Mouse (Mus musculus) layer of hippocampus, adult 18-20 months (tissue): ENCODE measurements around the gene Pald1. TPM values are rescaled to one million over a fixed set of nuclear protein-coding genes. Genes with fewer than 3 reads are reported as not detected.

Experiments used
- DNase-seq, 2 experiments: peaks; one replicate each; pipeline ENCODE4 v3.0.0; 2022; ENCODE audit warnings: low spot score in 2 of 2
- total RNA-seq, 2 experiments: library from RNA; stranded (reverse); gene quantifications; 2 replicates each; pipeline ENCODE4 v1.2.3; 2021

Gene Pald1
- total RNA-seq, 2 experiments from 2014 or later = 10.8 to 11.4 TPM

DNA sequence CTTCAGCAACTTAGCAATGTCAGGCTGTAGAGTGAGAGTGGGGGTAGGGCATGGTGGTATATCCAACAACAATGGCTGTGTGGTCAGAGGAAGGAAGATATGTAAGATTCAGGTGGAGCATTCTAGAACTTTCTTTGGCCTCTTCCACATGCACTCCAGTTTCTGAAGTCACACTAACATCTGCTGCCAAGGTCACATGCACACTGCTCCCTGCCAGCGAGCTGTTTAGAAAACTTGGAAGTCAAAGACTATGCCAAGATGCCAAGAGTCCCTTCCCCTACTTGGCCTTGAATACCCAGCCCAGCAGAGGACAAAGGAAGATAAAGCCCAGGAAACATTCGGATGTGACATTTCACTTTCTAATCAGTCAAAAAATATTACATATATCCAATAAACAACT lies 19.6 kb upstream of the Pald1 start:
- no peak for DNase-seq

DNA sequence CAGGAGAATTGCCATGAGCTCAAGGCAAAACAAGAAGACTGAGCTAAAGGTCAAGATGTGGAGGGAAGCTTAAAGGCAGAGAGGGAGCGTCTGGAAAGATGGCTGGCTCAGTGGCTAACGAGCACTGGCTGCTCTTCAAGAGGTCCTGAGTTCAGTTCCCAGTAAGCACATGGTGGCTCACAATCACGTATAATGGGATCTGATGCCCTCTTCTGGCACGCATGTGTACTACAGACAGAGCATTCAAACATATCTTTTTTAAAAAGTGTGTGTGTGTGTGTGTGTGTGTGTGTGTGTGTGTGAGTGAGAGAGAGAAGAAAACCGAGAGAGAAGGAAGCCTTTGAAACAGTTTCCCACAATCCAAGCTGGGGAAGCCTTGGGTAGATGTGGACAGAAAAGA lies 19.1 kb upstream of the Pald1 start:
- no peak for DNase-seq

DNA sequence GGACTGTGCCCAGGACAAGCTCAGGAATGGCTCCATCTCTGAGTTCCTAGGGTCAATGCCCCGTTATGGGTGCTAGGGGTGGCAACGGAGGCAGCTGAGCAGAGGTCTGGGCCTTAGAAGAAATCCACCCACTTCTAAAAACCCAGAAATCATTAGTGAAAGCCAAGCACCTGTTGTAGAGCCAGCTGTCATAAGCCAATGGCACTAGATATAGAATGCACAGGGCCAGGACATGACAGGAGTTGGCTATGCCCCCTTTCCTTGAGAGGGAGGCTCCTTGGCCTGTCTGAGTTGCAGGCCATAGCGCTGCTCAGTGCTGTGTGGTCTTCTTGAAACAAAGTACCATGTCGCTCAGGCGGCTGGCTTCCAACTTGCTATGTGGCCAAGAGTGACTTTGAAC lies 17.1 kb upstream of the Pald1 start:
- no peak for DNase-seq

DNA sequence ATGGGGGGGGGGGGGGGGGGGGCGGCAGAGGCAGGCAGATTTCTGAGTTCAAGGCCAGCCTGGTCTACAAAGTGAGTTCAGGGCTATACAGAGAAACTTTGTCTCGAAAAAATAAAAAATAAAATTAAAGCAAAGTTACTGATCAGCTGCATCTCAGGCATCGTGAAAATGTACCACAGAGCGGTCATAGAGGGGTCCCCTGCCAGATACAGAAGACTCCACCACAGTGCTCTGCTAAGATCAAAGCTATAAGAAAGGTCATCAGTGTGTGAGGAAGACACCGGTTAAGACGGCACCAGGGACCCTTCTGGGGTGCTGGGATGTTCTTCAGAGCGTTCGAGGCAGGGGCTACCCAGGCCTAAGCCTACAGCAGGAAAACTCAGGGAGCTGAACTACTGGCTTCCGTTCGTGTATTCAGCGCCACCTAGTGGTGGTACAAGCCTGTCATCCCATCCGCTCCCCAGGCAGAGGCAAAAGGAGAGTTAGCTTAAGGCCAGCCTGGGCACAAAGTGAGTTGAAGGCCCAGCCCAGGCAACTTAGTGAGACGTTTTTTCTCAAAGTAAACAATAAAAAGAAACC lies 15.9 kb upstream of the Pald1 start:
- DNase-seq = peak in 1 of 2 experiments; percentile 80

DNA sequence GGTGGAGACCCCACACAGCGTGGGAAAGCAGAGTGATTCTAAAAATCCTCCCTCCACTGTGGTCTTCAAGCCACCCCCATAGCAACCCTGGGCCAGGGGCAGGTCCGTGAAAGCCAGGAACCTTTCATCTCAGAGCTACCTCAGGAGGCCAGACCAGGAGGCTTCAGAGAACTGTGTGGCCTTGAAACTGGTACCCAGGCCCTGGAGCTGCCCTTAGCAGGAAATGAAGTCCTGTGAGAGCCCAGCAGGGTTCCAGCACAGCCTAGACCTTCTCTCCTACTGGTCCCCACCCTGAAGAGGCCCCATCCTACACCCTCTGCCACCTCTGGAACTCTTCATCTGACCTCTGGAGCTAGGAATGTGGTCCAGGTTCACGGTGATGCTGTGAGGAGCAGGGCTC lies 14.8 kb upstream of the Pald1 start:
- no peak for DNase-seq

DNA sequence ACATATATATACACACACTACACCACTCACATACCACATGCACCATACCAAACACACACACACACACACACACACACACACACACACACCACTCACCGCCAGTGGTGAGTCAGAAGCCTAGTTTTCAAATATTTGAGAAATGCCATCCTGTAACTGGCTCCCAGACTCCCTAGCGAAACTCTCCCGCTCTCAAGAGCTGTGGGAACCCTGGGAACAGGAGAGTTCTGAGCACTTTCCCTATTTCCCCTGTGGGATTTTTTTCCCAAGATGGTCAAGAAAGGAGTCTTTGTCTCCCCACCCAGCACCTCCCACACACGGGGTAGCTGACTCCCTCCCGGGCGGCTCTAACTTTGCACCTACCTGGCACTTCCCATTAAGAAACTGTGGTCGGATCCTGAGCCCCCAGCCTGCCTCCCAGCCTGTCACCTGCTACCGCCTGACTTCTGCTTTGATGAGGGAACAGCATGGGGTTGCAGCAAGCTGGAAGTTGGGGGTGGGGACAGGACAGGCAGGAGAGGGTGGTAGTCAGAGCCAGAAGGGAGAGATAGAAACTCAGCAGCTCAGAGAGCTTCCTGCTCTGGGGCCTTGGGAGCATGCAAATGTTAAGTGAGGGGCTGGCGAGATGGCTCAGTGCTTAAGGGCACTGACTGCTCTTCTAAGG lies 11.3 kb upstream of the Pald1 start:
- no peak for DNase-seq

DNA sequence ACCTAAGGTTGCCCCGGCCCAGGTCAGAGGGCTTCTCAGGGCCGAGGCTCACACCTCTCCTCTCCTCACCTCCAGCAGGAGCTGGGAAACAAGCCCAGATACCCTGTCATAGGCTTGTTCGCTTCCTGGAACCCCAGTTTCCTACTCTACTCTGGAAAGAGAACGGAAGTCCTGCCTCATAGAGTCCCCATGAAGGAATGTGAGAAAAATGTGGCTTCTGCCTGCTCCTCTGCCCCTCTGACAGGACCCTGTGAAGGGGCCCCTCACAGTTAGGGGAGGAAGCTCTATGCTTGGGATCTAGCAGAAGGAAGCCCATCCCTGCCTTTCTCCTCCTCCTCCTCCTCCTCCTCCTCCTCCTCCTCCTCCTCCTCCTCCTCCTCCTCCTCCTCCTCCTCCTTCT lies 9.3 kb upstream of the Pald1 start:
- DNase-seq = no peak

DNA sequence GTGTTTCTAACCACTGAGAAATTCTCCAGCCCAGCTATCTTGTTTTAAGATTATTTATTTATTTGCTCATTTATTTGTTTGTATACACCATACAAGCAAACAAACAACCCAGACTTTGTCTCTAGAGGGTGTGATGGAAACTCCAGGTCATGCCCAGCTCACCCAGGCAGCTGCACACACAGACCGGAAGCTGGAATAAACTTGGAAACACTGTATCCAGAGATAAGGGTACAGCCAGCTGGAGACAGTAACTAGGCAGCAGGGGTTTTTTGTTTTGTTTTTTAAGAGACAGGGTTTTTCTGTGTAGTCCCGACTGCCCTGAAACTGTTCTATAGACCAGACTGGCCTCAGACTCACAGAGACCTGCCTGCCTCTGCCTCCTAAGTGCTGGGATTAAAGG lies 6.8 kb upstream of the Pald1 start:
- no peak for DNase-seq

DNA sequence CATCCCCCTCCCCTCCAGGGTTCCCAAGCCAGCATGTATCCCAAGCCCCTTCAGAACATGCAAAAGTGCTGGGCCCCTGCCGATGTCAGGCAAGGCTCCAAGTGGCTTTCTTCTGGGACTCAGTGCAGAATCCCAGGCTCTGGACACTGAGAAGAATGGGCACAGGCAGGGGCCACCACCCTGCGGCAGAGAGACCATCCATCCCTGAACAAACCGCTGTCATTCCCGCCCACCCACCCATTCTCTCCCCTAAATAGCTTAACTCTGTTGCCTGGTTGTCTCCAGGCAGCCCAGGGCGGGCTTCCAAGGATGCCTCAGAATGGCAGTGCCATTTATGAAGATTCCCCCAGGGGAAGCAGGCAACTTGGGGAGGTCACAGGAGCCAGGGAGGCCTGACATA lies 5.7 kb upstream of the Pald1 start:
- no peak for DNase-seq

DNA sequence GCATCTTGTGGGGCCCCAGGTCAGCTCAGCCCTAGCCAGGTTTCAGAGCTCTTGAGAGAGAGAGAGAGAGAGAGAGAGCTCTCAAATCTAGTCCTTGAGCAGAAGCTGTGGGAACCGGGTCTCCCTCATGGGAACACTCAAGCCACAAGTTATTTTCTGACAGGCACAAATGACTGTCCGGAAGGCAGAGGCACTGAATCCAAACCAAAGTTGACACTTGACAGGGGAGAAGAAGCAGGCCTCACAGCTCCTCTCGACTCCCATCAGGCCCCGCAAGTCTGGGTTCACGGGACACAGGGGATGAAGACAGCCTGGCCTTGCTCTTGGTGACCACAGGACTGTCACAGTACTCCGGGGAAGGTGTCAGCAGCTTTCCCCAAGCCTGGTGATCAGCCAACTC lies 3.0 kb upstream of the Pald1 start:
- DNase-seq = no peak

DNA sequence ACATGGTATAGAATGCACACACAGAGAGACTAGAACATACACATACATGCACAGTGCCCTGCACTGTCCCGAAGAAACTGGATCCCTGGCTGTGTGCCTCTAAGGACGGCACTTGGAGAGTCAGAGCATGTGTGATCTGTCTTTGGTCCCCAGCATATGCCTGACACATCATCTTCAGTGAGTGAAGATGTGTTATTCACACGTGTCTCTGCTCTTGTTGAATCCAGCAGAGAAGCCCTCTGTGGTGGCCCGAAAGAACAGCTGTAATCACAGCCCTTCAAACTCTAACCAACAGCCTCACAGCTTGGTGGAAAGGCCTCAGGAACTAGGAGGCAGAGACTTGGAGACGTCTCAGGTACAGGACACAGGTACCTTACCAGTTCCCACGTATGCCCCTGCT lies 1.8 kb upstream of the Pald1 start:
- no peak for DNase-seq

DNA sequence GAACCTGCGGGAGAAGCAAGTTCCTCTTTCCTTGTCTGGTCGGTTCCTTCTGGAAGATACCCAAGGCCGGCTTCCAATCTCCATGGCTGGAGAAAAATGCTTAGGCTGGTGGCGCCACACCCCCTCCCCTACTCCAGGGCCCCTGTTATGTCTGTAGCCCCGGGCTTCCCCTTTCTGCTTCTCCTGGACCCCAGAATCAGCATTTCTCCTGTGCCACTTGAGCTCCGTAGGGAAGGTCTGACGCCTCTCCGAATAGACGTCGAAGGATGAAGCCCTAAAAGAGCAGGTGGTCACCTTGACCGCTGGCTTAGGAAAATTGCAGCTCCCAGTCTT lies 351 bp upstream of the Pald1 start:
- DNase-seq = peak in 1 of 2 experiments; percentile 22

DNA sequence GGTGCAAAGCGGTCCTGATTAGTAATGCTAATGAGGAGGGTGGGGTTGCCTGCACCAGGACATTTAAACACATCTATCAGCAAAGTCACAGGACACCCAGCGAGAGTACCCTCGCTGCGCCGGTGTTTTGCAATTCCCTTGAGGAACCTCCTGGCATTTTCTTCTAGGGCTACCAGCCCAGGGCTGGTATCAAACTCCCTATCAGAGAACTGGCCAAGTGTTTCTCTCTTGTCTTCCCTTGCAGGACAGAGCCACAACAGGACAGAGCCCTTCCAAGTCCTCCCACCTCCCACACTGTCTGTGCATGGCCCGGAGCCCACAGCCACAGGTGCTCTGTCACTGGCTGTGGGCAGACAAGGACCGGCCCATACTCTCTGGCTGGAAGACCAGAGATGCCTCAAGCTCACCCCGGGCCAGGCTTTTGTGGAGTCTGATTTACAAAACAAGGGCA lies 1.0 kb downstream of the Pald1 start:
- DNase-seq = no peak

DNA sequence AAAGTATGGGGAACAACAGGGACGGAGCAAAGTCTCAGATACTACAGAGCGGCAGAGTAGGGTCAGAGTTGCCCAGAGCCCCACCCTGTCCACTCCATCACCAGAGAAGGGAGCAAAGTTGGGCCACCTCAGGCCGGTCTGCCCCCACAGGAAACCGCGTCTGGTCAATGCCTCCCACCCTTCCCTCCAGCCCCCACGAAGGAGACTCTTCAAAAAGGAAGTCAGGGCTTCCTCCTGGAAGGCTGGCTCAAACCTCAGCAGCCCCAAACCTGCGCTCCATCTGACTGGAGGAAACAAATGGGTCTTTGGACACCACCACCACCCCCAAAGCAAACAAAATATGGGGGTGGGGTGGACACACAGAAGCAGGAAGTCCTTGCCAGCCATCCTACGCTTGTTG lies 1.5 kb downstream of the Pald1 start:
- DNase-seq = no peak

DNA sequence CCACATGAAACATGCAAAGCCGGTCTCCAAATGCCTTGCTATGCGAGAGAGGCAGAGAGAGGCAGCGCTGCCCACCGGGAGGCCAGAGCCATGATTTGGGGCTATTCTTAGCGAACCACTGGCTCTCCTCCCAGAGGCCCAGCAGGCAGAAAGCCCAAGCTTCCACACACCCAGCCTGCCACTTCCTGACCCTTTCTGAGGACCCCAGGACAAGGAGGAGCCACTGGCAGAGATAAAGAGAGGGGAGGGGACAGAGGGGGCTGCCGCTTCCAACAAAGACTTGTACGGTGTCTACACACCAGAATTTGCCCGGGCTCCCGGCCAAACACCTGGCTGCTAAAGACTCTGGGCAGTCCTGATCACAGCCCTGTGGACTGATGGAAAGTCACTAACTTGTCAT lies 3.1 kb downstream of the Pald1 start:
- no peak for DNase-seq

DNA sequence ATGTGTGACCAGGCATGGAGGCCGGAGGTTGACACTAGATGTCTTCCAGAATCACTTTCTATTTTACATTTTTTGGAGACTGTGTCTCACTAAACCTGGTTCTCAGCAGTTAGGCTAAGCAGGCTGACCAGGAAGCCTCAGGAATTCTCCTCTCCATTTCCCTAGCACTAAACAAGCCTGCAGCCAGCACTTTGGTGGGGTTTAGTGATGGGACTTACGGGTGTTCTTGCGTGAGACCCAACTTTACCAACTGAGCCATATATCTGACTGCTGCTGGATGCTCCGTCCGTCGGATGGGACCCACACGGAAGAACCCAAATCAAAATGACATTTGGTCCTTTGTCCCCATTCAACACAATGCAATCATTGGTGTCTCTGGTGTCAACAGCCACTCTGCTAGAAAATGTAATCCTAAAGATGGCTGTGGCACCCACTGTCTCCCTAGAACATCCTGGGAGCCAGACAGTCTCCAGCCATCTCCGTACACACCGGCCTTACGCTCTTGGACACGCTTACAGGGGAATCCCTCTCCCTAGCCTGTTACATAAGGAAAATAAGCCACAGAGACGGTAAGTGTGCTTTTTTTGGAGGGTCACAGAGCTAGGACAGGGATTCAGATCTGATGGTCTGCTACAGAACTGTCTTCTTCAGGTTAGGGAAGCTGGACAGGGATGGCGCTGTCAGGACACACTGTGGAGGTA lies 3.8 kb downstream of the Pald1 start:
- no peak for DNase-seq

DNA sequence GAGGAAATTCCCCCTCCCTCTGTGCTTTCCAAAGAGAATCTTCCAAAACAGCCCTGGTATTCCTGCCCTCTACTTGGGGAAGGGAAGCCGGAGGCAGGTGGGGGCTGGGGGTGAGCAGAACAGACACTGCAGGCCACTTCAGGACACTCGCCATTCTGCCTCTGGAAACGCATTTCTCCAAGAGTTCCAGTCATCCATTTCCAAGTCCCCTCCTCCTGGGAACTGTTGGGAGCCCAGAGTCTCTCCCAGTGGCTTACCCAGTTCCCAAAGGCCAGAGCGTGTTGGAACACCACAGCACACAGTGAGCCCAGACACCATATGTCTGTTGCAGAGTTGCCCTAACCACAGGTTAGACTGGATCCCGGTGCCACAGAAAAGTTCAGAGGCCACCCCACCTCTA lies 4.6 kb downstream of the Pald1 start:
- no peak for DNase-seq

DNA sequence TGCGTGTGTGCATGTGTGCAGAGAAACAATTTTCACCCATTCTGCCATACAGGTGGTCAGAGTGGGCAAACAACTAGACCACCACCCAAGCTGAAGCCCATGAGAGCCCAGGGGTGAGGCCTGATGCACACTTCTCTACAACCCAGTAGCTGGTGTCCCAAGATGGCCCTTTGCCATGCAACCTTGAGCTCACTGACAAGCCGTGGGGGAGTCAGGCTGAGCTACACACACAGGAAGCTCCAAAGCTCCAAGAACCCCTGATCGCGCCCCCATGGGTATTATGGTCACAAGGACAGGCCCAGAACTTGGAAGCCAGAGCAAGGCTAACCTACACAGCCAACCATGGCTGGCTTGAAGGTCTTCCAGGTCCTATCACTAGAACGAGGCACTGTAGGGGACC lies 5.3 kb downstream of the Pald1 start:
- DNase-seq = no peak

DNA sequence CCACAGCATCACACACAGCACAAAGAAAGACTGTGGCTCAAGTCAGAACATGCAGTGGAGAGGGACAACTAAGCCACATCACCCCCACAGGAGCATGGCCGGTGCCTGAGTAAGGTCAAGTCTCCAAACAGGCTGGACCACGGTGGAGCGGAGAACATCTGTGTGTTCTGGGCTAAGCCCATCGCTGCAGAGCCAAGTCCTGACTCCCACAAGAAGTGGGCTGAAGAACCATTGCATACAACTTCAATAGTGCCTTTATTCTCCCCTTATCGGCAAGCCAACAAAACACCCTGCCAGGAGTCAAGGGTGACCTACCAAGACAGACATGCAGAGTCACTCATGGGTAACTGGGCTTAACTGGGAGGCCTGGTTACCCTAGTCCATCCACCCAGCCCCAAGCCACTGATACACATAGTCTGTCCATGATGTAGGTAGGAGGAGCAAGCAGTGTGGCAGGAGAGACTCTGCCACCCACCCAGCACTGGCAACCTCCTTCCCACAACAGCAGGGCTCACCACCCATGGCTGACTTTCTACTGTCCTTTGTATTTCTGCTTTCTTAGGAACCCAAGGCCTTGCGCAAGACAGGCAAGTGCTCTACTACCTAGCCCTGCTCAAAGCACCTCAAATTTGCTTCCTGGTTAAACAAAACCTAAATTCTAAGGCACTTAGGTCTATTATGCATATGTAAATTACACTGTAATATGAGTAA lies 8.4 kb downstream of the Pald1 start:
- no peak for DNase-seq

DNA sequence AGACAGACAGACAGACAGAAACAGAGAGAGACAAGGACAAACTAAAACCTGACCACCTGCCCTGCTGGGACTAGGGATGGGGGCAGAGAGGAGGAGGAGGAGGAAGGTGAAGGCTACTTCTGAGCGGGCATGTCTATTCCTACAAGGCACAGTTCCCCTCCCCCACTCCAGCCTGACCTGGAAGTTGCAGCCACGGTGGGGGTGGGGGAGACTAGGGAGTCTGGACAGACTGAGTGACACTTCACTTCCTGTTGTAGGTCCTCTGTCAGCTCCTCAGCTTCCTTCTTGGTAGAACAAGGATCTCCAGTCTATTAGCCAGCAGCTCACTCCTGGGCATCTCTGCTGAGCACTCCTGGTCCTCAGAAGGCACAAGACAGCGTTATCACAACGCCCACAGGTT lies 9.3 kb downstream of the Pald1 start:
- DNase-seq = peak in 1 of 2 experiments; percentile 27

DNA sequence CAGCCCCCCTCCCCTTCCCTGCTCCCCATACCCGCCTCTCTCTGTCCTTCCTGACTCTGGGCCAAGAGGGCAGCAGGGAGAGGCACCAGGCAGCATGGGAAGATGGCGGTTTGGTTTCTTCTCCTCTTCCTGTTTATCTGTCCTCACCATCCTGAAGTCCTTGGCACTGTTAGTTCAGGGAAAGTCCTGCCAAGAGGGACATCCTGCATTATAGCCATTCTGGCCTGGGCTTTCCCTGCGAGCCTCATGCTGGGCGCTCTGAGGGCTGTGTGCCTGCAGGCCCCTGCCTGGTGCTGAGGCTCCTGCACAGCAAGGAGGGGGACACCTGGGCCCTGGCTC lies 10.8 kb downstream of the Pald1 start:
- DNase-seq = no peak

DNA sequence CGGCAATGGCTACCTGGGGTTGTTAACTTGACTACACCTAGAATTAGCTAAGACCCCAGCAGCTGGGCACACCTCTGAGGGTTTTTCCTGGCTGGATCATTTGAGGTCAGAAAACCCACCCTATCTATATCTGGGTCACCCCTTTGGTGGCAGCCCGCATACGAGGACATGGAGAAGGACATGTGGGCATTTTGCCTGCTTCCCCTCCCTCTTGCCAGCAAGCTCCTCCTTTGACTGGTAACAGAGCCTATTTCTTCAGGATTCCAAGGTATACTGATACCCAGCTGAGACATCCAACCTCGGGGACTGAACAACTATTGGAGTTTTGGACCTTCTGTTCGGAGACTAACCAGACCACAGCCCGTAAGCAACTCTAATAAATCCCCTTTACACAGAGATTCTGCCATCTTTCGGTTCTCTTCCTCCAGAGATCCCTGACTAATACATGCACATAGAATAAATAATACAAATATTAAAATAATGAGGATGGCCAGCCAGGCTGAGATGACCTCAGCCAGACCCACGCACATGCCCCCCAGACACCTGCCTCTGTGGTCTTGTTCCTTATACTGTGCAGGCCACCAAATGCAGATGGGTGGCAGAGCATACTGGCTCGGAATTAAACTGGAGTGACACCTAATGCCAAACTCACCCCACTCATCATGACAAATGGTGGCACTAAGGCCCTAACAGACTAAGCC lies 11.3 kb downstream of the Pald1 start:
- no peak for DNase-seq
